Mouse (Mus musculus) G1E (cell line): ENCODE measurements around the gene Gadd45g.

Experiments
- CTCF ChIP-seq: IDR thresholded peaks from 2 replicates; pipeline ENCODE4 v1.5.1; 2012; ENCODE audit warnings: low read depth, low read length, inconsistent platforms, mixed read lengths
- GATA1 ChIP-seq: IDR thresholded peaks from 2 replicates; pipeline ENCODE4 v1.6.1; 2012; ENCODE audit warnings: borderline replicate concordance, low read length, inconsistent platforms, mixed read lengths
- POLR2AphosphoS5 ChIP-seq: IDR thresholded peaks from 2 replicates; pipeline ENCODE4 v1.6.1; 2012; ENCODE audit warnings: low read depth, low read length, inconsistent platforms; ENCODE audit not compliant: insufficient replicate concordance
- TAL1 ChIP-seq: conservative IDR thresholded peaks from 2 replicates; pipeline ENCODE4 v1.6.1; 2012; ENCODE audit warnings: low read depth, low read length, inconsistent platforms, mixed read lengths

DNA sequence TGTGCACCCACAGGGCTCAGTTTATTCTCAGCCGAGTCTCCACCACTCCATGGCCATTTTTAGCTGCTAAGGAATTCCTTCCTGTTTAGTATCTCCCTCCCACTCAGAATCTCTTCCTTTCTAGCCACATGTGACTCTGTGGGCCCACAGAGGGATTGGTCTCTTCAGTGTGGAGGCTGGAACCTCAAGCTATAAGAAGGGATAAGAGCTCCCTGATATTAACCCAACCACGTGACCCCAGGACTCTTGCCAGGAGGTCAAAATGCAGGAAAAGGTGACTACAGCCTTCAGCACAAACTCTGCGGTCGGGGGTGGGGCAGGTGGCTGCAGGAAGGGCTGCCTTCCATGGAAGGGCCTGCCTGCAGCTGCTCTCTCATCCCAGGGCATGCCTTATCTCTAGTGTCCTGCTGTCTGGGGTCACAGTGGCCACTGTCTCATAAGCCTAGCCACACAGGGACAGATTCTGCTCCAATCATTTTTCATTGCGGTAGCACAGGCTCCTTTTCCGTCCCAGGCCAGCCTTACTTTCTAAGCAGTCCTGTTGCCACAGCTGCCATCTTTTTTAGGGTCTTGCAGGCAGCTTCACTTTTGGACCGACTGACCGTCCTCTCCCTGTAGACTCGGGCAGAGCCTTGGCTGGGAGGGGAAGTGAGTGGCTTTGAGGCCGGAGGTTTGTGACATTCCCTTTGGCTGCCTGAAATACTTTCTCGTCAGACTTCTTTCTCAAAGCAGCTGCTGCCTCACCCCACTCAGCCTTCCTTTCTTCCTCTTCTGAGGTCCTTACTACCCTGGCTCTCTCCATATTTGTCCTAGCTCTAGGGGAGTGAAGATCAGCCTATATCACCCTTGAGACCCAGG, 35.0 kb downstream of the Gadd45g start:
- TF ChIP-seq GATA1, result no peak
- no peak for TF ChIP-seq CTCF
- TF ChIP-seq POLR2AphosphoS5, result no peak
- no peak for TF ChIP-seq TAL1
